Mouse (Mus musculus) liver, embryonic 14.5 days (tissue): Measurements from ENCODE around the gene Cbfb.
"Not testable (repeated sequence)": the region's sequence is repeated elsewhere in the genome, so short reads cannot be mapped to it uniquely, and the experiment has no call there.

Source experiments
- CTCF ChIP-seq: IDR thresholded peaks from 2 replicates; pipeline ENCODE4 v1.5.1; 2016; ENCODE audit warnings: antibody characterized with exemption, low read depth, control low read depth
- EP300 ChIP-seq: IDR thresholded peaks from 2 replicates; pipeline ENCODE4 v1.6.1; 2016; ENCODE audit warnings: antibody characterized with exemption, low read depth

DNA sequence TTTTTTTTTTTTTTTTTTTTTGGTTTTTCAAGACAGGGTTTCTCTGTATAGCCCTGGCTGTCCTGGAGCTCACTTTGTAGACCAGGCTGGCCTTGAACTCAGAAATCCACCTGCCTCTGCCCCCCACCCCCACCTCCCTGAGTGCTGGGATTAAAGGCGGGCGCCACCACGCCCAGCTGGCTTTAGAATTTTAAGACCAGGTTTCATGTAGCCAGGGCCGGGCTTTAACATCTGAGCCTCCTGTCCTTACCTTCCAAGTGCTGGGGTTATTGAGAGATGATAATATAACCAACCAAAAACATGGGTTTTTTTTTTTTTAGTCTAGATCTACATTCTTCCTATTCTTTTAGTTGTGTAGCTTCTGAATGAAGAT is 61.8 kb downstream of the Cbfb start:
- not testable (repeated sequence) for TF ChIP-seq CTCF, EP300
